Mouse (Mus musculus) G1E (cell line): ENCODE data around the gene Anks6.

Source experiments
- CTCF ChIP-seq: IDR thresholded peaks from 2 replicates; pipeline ENCODE4 v1.5.1; 2012; ENCODE audit warnings: low read depth, low read length, inconsistent platforms, mixed read lengths
- GATA1 ChIP-seq: IDR thresholded peaks from 2 replicates; pipeline ENCODE4 v1.6.1; 2012; ENCODE audit warnings: borderline replicate concordance, low read length, inconsistent platforms, mixed read lengths
- POLR2AphosphoS5 ChIP-seq: IDR thresholded peaks from 2 replicates; pipeline ENCODE4 v1.6.1; 2012; ENCODE audit warnings: low read depth, low read length, inconsistent platforms; ENCODE audit not compliant: insufficient replicate concordance
- TAL1 ChIP-seq: conservative IDR thresholded peaks from 2 replicates; pipeline ENCODE4 v1.6.1; 2012; ENCODE audit warnings: low read depth, low read length, inconsistent platforms, mixed read lengths

GRCm38 (mm10) chr4:47028791-47029190 lies 28.4 kb downstream of the Anks6 start:
- TF ChIP-seq TAL1 = no peak
- no peak for TF ChIP-seq CTCF
- TF ChIP-seq GATA1 = no peak
- no peak for TF ChIP-seq POLR2AphosphoS5
